Mouse (Mus musculus): ENCODE data around the gene Depdc1b. TPM values are rescaled to one million over a fixed set of nuclear protein-coding genes. Genes with fewer than 3 reads are reported as not detected.

Gene Depdc1b
- polyA plus RNA-seq (2017; shearing (Covaris generic)): 1 to 10 TPM in 1 of 2 experiments, under 1 TPM in 1; 0.57 to 3.1 TPM

GRCm38 (mm10) chr13:108315702-108316486 lies at the start of gene Depdc1b:
Depdc1b (plus strand) TSS chr13:108316332.
- peak; percentile 98 for ATAC-seq

GRCm38 (mm10) chr13:108267841-108268634 lies 48.1 kb upstream of the Depdc1b start:
- no peak for ATAC-seq

GRCm38 (mm10) chr13:108271458-108272148 lies 44.5 kb upstream of the Depdc1b start:
- no peak for ATAC-seq

- no peak for ATAC-seq
Measured at GRCm38 (mm10) chr13:108272332-108272731, 43.8 kb upstream of the Depdc1b start.

GRCm38 (mm10) chr13:108273034-108273433 lies 43.1 kb upstream of the Depdc1b start:
- no peak for ATAC-seq

GRCm38 (mm10) chr13:108273456-108273855 lies 42.7 kb upstream of the Depdc1b start:
- no peak for ATAC-seq

GRCm38 (mm10) chr13:108276561-108276960 lies 39.6 kb upstream of the Depdc1b start:
- no peak for ATAC-seq

- no peak for ATAC-seq
Measured at GRCm38 (mm10) chr13:108277320-108277719, 38.8 kb upstream of the Depdc1b start.

GRCm38 (mm10) chr13:108278592-108278991 lies 37.5 kb upstream of the Depdc1b start:
- ATAC-seq: no peak

GRCm38 (mm10) chr13:108284312-108284711 lies 31.8 kb upstream of the Depdc1b start:
- ATAC-seq: no peak

- ATAC-seq: no peak
Measured at GRCm38 (mm10) chr13:108287953-108288352, 28.2 kb upstream of the Depdc1b start.

GRCm38 (mm10) chr13:108289436-108289835 lies 26.7 kb upstream of the Depdc1b start:
- peak; percentile 70 for ATAC-seq

GRCm38 (mm10) chr13:108290314-108290713 lies 25.8 kb upstream of the Depdc1b start:
- no peak for ATAC-seq

- ATAC-seq: peak; percentile 97
Measured at GRCm38 (mm10) chr13:108297350-108298093, 18.6 kb upstream of the Depdc1b start.

- peak; percentile 12 for ATAC-seq
Measured at GRCm38 (mm10) chr13:108298241-108298640, 17.9 kb upstream of the Depdc1b start.

- no peak for ATAC-seq
Measured at GRCm38 (mm10) chr13:108300346-108300950, 15.7 kb upstream of the Depdc1b start.

GRCm38 (mm10) chr13:108301411-108301810 lies 14.7 kb upstream of the Depdc1b start:
- no peak for ATAC-seq

- ATAC-seq: peak; percentile 50
Measured at GRCm38 (mm10) chr13:108302957-108303675, 13.0 kb upstream of the Depdc1b start.

- ATAC-seq: no peak
Measured at GRCm38 (mm10) chr13:108303841-108304240, 12.3 kb upstream of the Depdc1b start.

GRCm38 (mm10) chr13:108304680-108305079 lies 11.5 kb upstream of the Depdc1b start:
- ATAC-seq: no peak

- ATAC-seq: peak; percentile 4
Measured at GRCm38 (mm10) chr13:108316487-108316903, 363 bp downstream of the Depdc1b start.

All from activated CD4-positive, CD25-positive, alpha-beta regulatory T cell, adult 4 months (primary cell).